Comparison of ENCODE assay signal across 8 mouse cellular contexts in genomic region chrX:134601380-134602120, GRCm38 (mm10). TPM values are rescaled to one million over a fixed set of nuclear protein-coding genes. Genes with fewer than 3 reads are reported as not detected.
DNase-seq lines count a peak whose midpoint lies in the region; ATAC-seq lines count a peak whose summit lies in the region.

No protein-coding gene starts in this region.

- H3K27me3 ChIP-seq in lung, embryonic 15.5 days: no peaks in the 10 kb centered on the region
- H3K27me3 ChIP-seq in forebrain, embryonic 14.5 days (replicated peaks; ENCODE audit: control insufficient read depth, insufficient read depth, low read length): no peaks in the 10 kb centered on the region
- H3K27me3 ChIP-seq in liver, embryonic 12.5 days (replicated peaks): no peaks in the 10 kb centered on the region
- no peaks in the 10 kb centered on the region for H3K27me3 ChIP-seq in stomach, embryonic 14.5 days (ENCODE audit: control insufficient read depth, insufficient read depth, low read length)

- DNase-seq in lung, postnatal 14 days: no peak
- DNase-seq in forebrain, embryonic 14.5 days (ENCODE audit: low spot score): peak; percentile 60
- no peak for DNase-seq in layer of hippocampus, adult 8-10 months (ENCODE audit: low spot score in 2 of 2)
- DNase-seq in frontal cortex, postnatal 36 days (ENCODE audit: low spot score in 2 of 2): no peak

- peak overlapping the region; percentile 52 for H3K4me3 ChIP-seq in lung, embryonic 15.5 days
- H3K4me3 ChIP-seq in forebrain, embryonic 14.5 days (ENCODE audit: low read depth, low read length): peak overlapping the region; percentile 45
- H3K4me3 ChIP-seq in liver, embryonic 12.5 days: peak overlapping the region; percentile 69
- H3K4me3 ChIP-seq in stomach, embryonic 14.5 days (ENCODE audit: low read depth, low read length): peak overlapping the region; percentile 51

- no peaks in the 10 kb centered on the region for H3K9me3 ChIP-seq in lung, embryonic 15.5 days
- no peaks in the 10 kb centered on the region for H3K9me3 ChIP-seq in forebrain, embryonic 14.5 days (replicated peaks; ENCODE audit: control insufficient read depth, low read length)
- no peaks in the 10 kb centered on the region for H3K9me3 ChIP-seq in liver, embryonic 12.5 days (replicated peaks)
- H3K9me3 ChIP-seq in stomach, embryonic 14.5 days (ENCODE audit: control insufficient read depth, low read depth, low read length): no peaks in the 10 kb centered on the region

- H3K4me2 ChIP-seq in lung, embryonic 15.5 days: peak overlapping the region; percentile 49
- peak overlapping the region; percentile 52 for H3K4me2 ChIP-seq in forebrain, embryonic 14.5 days (ENCODE audit: low read length)
- peak overlapping the region; percentile 62 for H3K4me2 ChIP-seq in liver, embryonic 12.5 days
- peak overlapping the region; percentile 40 for H3K4me2 ChIP-seq in stomach, embryonic 14.5 days (replicated peaks; ENCODE audit: low read depth, low read length)

- peak; percentile 82 for ATAC-seq in lung, embryonic 15.5 days (ENCODE audit: borderline replicate concordance, extremely low read depth, low FRiP score, low TSS enrichment)
- ATAC-seq in activated CD4-positive, CD25-positive, alpha-beta regulatory T cell, adult 4 months: peak; percentile 19
- peak; percentile 85 for ATAC-seq in forebrain, embryonic 14.5 days
- ATAC-seq in liver, embryonic 12.5 days: peak; percentile 85
- peak; percentile 78 for ATAC-seq in stomach, embryonic 14.5 days (ENCODE audit: insufficient number of reproducible peaks, insufficient read depth, low FRiP score, low read depth)

- H3K4me1 ChIP-seq in lung, embryonic 15.5 days: peaks cover 5% of the 10 kb centered on the region; the same call in 1 of the 2 replicates
- peaks cover 3% of the 10 kb centered on the region for H3K4me1 ChIP-seq in forebrain, embryonic 14.5 days (ENCODE audit: control insufficient read depth, insufficient read depth, low read length)
- peaks cover 16% of the 10 kb centered on the region; the same call in 1 of the 2 replicates for H3K4me1 ChIP-seq in liver, embryonic 12.5 days
- H3K4me1 ChIP-seq in stomach, embryonic 14.5 days (ENCODE audit: control insufficient read depth, insufficient read depth, low read length): no peaks in the 10 kb centered on the region

- peak overlapping the region; percentile 86 for H3K27ac ChIP-seq in lung, embryonic 15.5 days
- peak overlapping the region; percentile 93 for H3K27ac ChIP-seq in forebrain, embryonic 14.5 days (ENCODE audit: low read depth, low read length)
- peak overlapping the region; percentile 83 for H3K27ac ChIP-seq in liver, embryonic 12.5 days
- peak overlapping the region; percentile 82 for H3K27ac ChIP-seq in stomach, embryonic 14.5 days (ENCODE audit: low read length)

- peak overlapping the region; percentile 55 for H3K9ac ChIP-seq in lung, embryonic 15.5 days
- H3K9ac ChIP-seq in forebrain, embryonic 14.5 days (ENCODE audit: low read length): peak overlapping the region; percentile 66
- H3K9ac ChIP-seq in liver, embryonic 12.5 days: peak overlapping the region; percentile 75
- peak overlapping the region; percentile 45 for H3K9ac ChIP-seq in stomach, embryonic 14.5 days (replicated peaks; ENCODE audit: low read depth, low read length)

- 17% methylated on average over 42 of the region's 43 CpGs for WGBS in lung, embryonic 15.5 days
- WGBS in forebrain, embryonic 14.5 days: 29% methylated on average over 40 of the region's 43 CpGs
- WGBS in liver, embryonic 12.5 days (ENCODE audit: insufficient replicate concordance): 9% methylated on average over 43 of the region's 43 CpGs
- WGBS in stomach, embryonic 14.5 days: 19% methylated on average over 43 of the region's 43 CpGs

- no peaks in the 10 kb centered on the region for H3K36me3 ChIP-seq in lung, embryonic 15.5 days
- H3K36me3 ChIP-seq in forebrain, embryonic 14.5 days (ENCODE audit: control insufficient read depth, insufficient read depth, low read length): no peaks in the 10 kb centered on the region; the same call in 1 of the 2 replicates
- peaks cover 11% of the 10 kb centered on the region for H3K36me3 ChIP-seq in liver, embryonic 12.5 days
- H3K36me3 ChIP-seq in stomach, embryonic 14.5 days (ENCODE audit: control insufficient read depth, insufficient read depth, low read length): no peaks in the 10 kb centered on the region

RNA-seq across cellular contexts. Expression of gene Hnrnph2, which starts 0.6 kb away (rescaled TPM):
- polyA plus RNA-seq in lung, embryonic 15.5 days (2015; fragmentation: Nextera tagmentation; extraction: Ambion mirVana): 161 and 168 TPM in 2 replicates
- polyA plus RNA-seq in activated CD4-positive, CD25-positive, alpha-beta regulatory T cell, adult 4 months (2017; shearing (Covaris generic)): 100 to 1,000 TPM in 1 of 2 experiments, 10 to 100 TPM in 1; 75.6 to 106 TPM
- polyA plus RNA-seq in forebrain, embryonic 14.5 days (2014; fragmentation: Nextera tagmentation; extraction: Ambion mirVana): 108 and 109 TPM in 2 replicates
- polyA plus RNA-seq in liver, embryonic 12.5 days (2016; fragmentation: Nextera tagmentation; extraction: Ambion mirVana): 110 and 111 TPM in 2 replicates
- 83.6 and 84.8 TPM in 2 replicates for polyA plus RNA-seq in stomach, embryonic 14.5 days (2014; fragmentation: Nextera tagmentation; extraction: Ambion mirVana)
- total RNA-seq in layer of hippocampus, adult 8-10 months (2022): 100 to 1,000 TPM; 149 to 162 (median 155) TPM

RNA-seq across cellular contexts. Expression of gene Gla, which starts 0.6 kb away (rescaled TPM):
- polyA plus RNA-seq in lung, embryonic 15.5 days (2015; fragmentation: Nextera tagmentation; extraction: Ambion mirVana): 5.2 and 7.0 TPM in 2 replicates
- polyA plus RNA-seq in activated CD4-positive, CD25-positive, alpha-beta regulatory T cell, adult 4 months (2017; shearing (Covaris generic)): 1 to 10 TPM; 4.6 to 5.0 TPM
- 2.3 and 3.0 TPM in 2 replicates for polyA plus RNA-seq in forebrain, embryonic 14.5 days (2014; fragmentation: Nextera tagmentation; extraction: Ambion mirVana)
- 4.5 and 4.8 TPM in 2 replicates for polyA plus RNA-seq in liver, embryonic 12.5 days (2016; fragmentation: Nextera tagmentation; extraction: Ambion mirVana)
- 4.9 and 7.6 TPM in 2 replicates for polyA plus RNA-seq in stomach, embryonic 14.5 days (2014; fragmentation: Nextera tagmentation; extraction: Ambion mirVana)
- 10 to 100 TPM in 2 of 4 experiments, 1 to 10 TPM in 2; 8.5 to 12.2 (median 10.2) TPM for total RNA-seq in layer of hippocampus, adult 8-10 months (2022)

RNA-seq across cellular contexts. Expression of gene Rpl36a, which starts 16.1 kb away (rescaled TPM):
- 375 and 413 TPM in 2 replicates for polyA plus RNA-seq in lung, embryonic 15.5 days (2015; fragmentation: Nextera tagmentation; extraction: Ambion mirVana)
- 100 to 1,000 TPM; 650 to 747 TPM for polyA plus RNA-seq in activated CD4-positive, CD25-positive, alpha-beta regulatory T cell, adult 4 months (2017; shearing (Covaris generic))
- polyA plus RNA-seq in forebrain, embryonic 14.5 days (2014; fragmentation: Nextera tagmentation; extraction: Ambion mirVana): 236 and 310 TPM in 2 replicates
- 409 and 421 TPM in 2 replicates for polyA plus RNA-seq in liver, embryonic 12.5 days (2016; fragmentation: Nextera tagmentation; extraction: Ambion mirVana)
- 561 and 566 TPM in 2 replicates for polyA plus RNA-seq in stomach, embryonic 14.5 days (2014; fragmentation: Nextera tagmentation; extraction: Ambion mirVana)
- total RNA-seq in layer of hippocampus, adult 8-10 months (2022): 100 to 1,000 TPM in 3 of 4 experiments, 10 to 100 TPM in 1; 97.1 to 183 (median 148) TPM

RNA-seq across cellular contexts. Expression of gene Btk, which starts 18.2 kb away (rescaled TPM):
- 2.2 and 2.3 TPM in 2 replicates for polyA plus RNA-seq in lung, embryonic 15.5 days (2015; fragmentation: Nextera tagmentation; extraction: Ambion mirVana)
- polyA plus RNA-seq in activated CD4-positive, CD25-positive, alpha-beta regulatory T cell, adult 4 months (2017; shearing (Covaris generic)): 1 to 10 TPM in 1 of 2 experiments, under 1 TPM in 1; 0.65 to 2.3 TPM
- 0.28 and 0.31 TPM in 2 replicates for polyA plus RNA-seq in forebrain, embryonic 14.5 days (2014; fragmentation: Nextera tagmentation; extraction: Ambion mirVana)
- 29.9 and 30.8 TPM in 2 replicates for polyA plus RNA-seq in liver, embryonic 12.5 days (2016; fragmentation: Nextera tagmentation; extraction: Ambion mirVana)
- polyA plus RNA-seq in stomach, embryonic 14.5 days (2014; fragmentation: Nextera tagmentation; extraction: Ambion mirVana): 0.29 and 1.2 TPM in 2 replicates
- 1 to 10 TPM in 3 of 4 experiments, under 1 TPM in 1; 0.71 to 4.0 (median 2.8) TPM for total RNA-seq in layer of hippocampus, adult 8-10 months (2022)

RNA-seq across cellular contexts. Expression of gene Timm8a1, which starts 59.9 kb away (rescaled TPM):
- polyA plus RNA-seq in lung, embryonic 15.5 days (2015; fragmentation: Nextera tagmentation; extraction: Ambion mirVana): 75.1 and 75.2 TPM in 2 replicates
- 10 to 100 TPM; 31.0 to 38.7 TPM for polyA plus RNA-seq in activated CD4-positive, CD25-positive, alpha-beta regulatory T cell, adult 4 months (2017; shearing (Covaris generic))
- 53.8 and 55.2 TPM in 2 replicates for polyA plus RNA-seq in forebrain, embryonic 14.5 days (2014; fragmentation: Nextera tagmentation; extraction: Ambion mirVana)
- 123 and 136 TPM in 2 replicates for polyA plus RNA-seq in liver, embryonic 12.5 days (2016; fragmentation: Nextera tagmentation; extraction: Ambion mirVana)
- polyA plus RNA-seq in stomach, embryonic 14.5 days (2014; fragmentation: Nextera tagmentation; extraction: Ambion mirVana): 71.0 and 81.2 TPM in 2 replicates
- 10 to 100 TPM; 13.6 to 18.8 (median 15.8) TPM for total RNA-seq in layer of hippocampus, adult 8-10 months (2022)

Comparison
In these comparisons a context has a peak if more than half of its experiments do, and no peak if none do; other contexts are left out.
1. ATAC-seq: peak in every context shown above with its lines; median percentile 85 in forebrain, embryonic 14.5 days; 85 in liver, embryonic 12.5 days; 82 in lung, embryonic 15.5 days; 78 in stomach, embryonic 14.5 days; 19 in activated CD4-positive, CD25-positive, alpha-beta regulatory T cell, adult 4 months.